Mouse (Mus musculus) T-helper 1 cell (primary cell): ENCODE measurements around the gene Mrpl52.

Source experiments
- in situ Hi-C: fragments of 300-600 bp; cut with MboI, MseI; formaldehyde crosslinking; loops from one replicate; pipeline ENCODE4 v1.15.1; 2025; ENCODE audit warnings: high pct_unique_total_duplicates

Mrpl52 gene

GRCm38 (mm10) chr14:54426689-54427398 lies at the start of gene Mrpl52:
TSS of gene Mrpl52 (plus strand) at chr14:54426909.
- in situ Hi-C loops, result no loop called here

GRCm38 (mm10) chr14:54377166-54377565 lies 49.5 kb upstream of the Mrpl52 start:
- in situ Hi-C loops, result no loop called here

- in situ Hi-C loops, result no loop called here
Observed at GRCm38 (mm10) chr14:54379571-54379970, 47.1 kb upstream of the Mrpl52 start.

GRCm38 (mm10) chr14:54380616-54381015 lies 46.1 kb upstream of the Mrpl52 start:
- in situ Hi-C loops, result no loop called here

GRCm38 (mm10) chr14:54381816-54382215 lies 44.9 kb upstream of the Mrpl52 start:
- in situ Hi-C loops, result no loop called here

GRCm38 (mm10) chr14:54382641-54383040 lies 44.1 kb upstream of the Mrpl52 start:
- in situ Hi-C loops, result no loop called here

- in situ Hi-C loops, result no loop called here
Observed at GRCm38 (mm10) chr14:54383355-54383771, 43.3 kb upstream of the Mrpl52 start.

- in situ Hi-C loops, result no loop called here
Observed at GRCm38 (mm10) chr14:54384396-54384795, 42.3 kb upstream of the Mrpl52 start.

- in situ Hi-C loops, result no loop called here
Observed at GRCm38 (mm10) chr14:54385968-54386618, 40.6 kb upstream of the Mrpl52 start.

- in situ Hi-C loops, result no loop called here
Observed at GRCm38 (mm10) chr14:54387546-54387945, 39.2 kb upstream of the Mrpl52 start.

GRCm38 (mm10) chr14:54390843-54391242 lies 35.9 kb upstream of the Mrpl52 start:
- in situ Hi-C loops, result no loop called here

- in situ Hi-C loops, result no loop called here
Observed at GRCm38 (mm10) chr14:54393794-54394193, 32.9 kb upstream of the Mrpl52 start.

- in situ Hi-C loops, result no loop called here
Observed at GRCm38 (mm10) chr14:54394309-54394708, 32.4 kb upstream of the Mrpl52 start.

- in situ Hi-C loops, result no loop called here
Observed at GRCm38 (mm10) chr14:54396685-54397084, 30.0 kb upstream of the Mrpl52 start.

- in situ Hi-C loops, result no loop called here
Observed at GRCm38 (mm10) chr14:54397872-54398527, 28.7 kb upstream of the Mrpl52 start.

GRCm38 (mm10) chr14:54398528-54398916 lies 28.2 kb upstream of the Mrpl52 start:
- in situ Hi-C loops, result no loop called here

GRCm38 (mm10) chr14:54398921-54399382 lies 27.8 kb upstream of the Mrpl52 start:
- in situ Hi-C loops, result no loop called here

- in situ Hi-C loops, result no loop called here
Observed at GRCm38 (mm10) chr14:54401723-54402122, 25.0 kb upstream of the Mrpl52 start.

GRCm38 (mm10) chr14:54408336-54409056 lies 18.2 kb upstream of the Mrpl52 start:
- in situ Hi-C loops, result no loop called here

- in situ Hi-C loops, result no loop called here
Observed at GRCm38 (mm10) chr14:54409057-54409645, 17.6 kb upstream of the Mrpl52 start.

- in situ Hi-C loops, result no loop called here
Observed at GRCm38 (mm10) chr14:54409980-54410810, 16.5 kb upstream of the Mrpl52 start.
